Mouse (Mus musculus) Patski (cell line): ENCODE data around the gene Dync1i1. TPM values are rescaled to one million over a fixed set of nuclear protein-coding genes. Genes with fewer than 3 reads are reported as not detected.

Experiments
- ATAC-seq: fragments of 100-300 bp; one replicate; pipeline ENCODE4 v1.8.0; 2021
- CTCF ChIA-PET: fragments of 350-600 bp; sonication (Branson Sonifier 250); formaldehyde crosslinking; loops from one replicate; lab custom pipeline; 2022; ENCODE audit warnings: inconsistent platforms; lab: Charles Lee
- POLR2A ChIA-PET: fragments of 350-600 bp; sonication (Branson Sonifier 250); formaldehyde crosslinking; loops from one replicate; lab custom pipeline; 2022; ENCODE audit warnings: antibody characterized with exemption, inconsistent platforms; lab: Charles Lee
- DNase-seq: peaks from one replicate; pipeline ENCODE4 v3.0.0-alpha.2; 2011; ENCODE audit warnings: low read depth, low spot score
- H3K27me3 ChIP-seq: fragments of 371-371 bp; one replicate; pipeline ENCODE4 v1.5.1; 2021
- CTCF ChIP-seq: fragments of 100-300 bp; IDR thresholded peaks from one replicate; pipeline ENCODE4 v1.5.1; 2021
- in situ Hi-C: fragments of 300-500 bp; cut with MboI; formaldehyde crosslinking; loops from 3 replicates; pipeline ENCODE4 v1.11.1; 2018; ENCODE audit warnings: low pct_unique_long_range_greater_than_20kb, mixed read lengths
- polyA plus RNA-seq: library from polyadenylated mRNA; unstranded; gene quantifications from one replicate; pipeline ENCODE4 v1.2.3, GENCODE M21; 2021

The Dync1i1 gene
- polyA plus RNA-seq, 1 experiment from 2014 or later, result 2.2 TPM

- ChIA-PET POLR2A (no interaction called here), CTCF (no interaction called here)
- TF ChIP-seq CTCF, result no peak
- H3K27me3 ChIP-seq, result peaks cover 8% of the 10 kb centered on the region
- ATAC-seq (no peak), DNase-seq (no peak)
- in situ Hi-C loops, result no loop called here
Observed at GRCm38 (mm10) chr6:5734398-5734797, 9.0 kb downstream of the Dync1i1 start.

GRCm38 (mm10) chr6:5734862-5735261 lies 9.4 kb downstream of the Dync1i1 start:
- TF ChIP-seq CTCF, result no peak
- peaks cover 8% of the 10 kb centered on the region for H3K27me3 ChIP-seq
- ChIA-PET POLR2A (no interaction called here), CTCF (interaction anchor here (0.9 kb wide), 1 partner anchor 10 kb away, joined by 3 read pairs; the partner anchor contains the start of gene Dync1i1)
- no peak for DNase-seq
- ATAC-seq, result no peak
- in situ Hi-C loops, result no loop called here

- TF ChIP-seq CTCF, result no peak
- DNase-seq (no peak), ATAC-seq (no peak)
- H3K27me3 ChIP-seq, result peaks cover 32% of the 10 kb centered on the region
- ChIA-PET CTCF (no interaction called here), POLR2A (no interaction called here)
- in situ Hi-C loops, result no loop called here
Observed at GRCm38 (mm10) chr6:5739711-5740110, 14.3 kb downstream of the Dync1i1 start.

GRCm38 (mm10) chr6:5741395-5742032 lies 16.1 kb downstream of the Dync1i1 start:
- peaks cover 29% of the 10 kb centered on the region for H3K27me3 ChIP-seq
- TF ChIP-seq CTCF, result no peak
- ChIA-PET CTCF (no interaction called here), POLR2A (no interaction called here)
- no peak for DNase-seq
- in situ Hi-C loops, result no loop called here
- ATAC-seq, result no peak

GRCm38 (mm10) chr6:5750079-5750711 lies 24.8 kb downstream of the Dync1i1 start:
- ATAC-seq (no peak), DNase-seq (no peak)
- TF ChIP-seq CTCF, result no peak
- in situ Hi-C loops, result no loop called here
- ChIA-PET POLR2A (no interaction called here), CTCF (interaction anchor here (1.2 kb wide), 1 partner anchor 36 kb away, joined by 3 read pairs; no protein-coding TSS in a partner anchor)
- H3K27me3 ChIP-seq, result peaks cover 4% of the 10 kb centered on the region

- ATAC-seq, result no peak
- in situ Hi-C loops, result no loop called here
- CTCF ChIA-PET, result no interaction called here
- H3K27me3 ChIP-seq, result peaks cover 17% of the 10 kb centered on the region
- DNase-seq, result no peak
- no peak for TF ChIP-seq CTCF
- POLR2A ChIA-PET, result no interaction called here
Observed at GRCm38 (mm10) chr6:5752128-5752527, 26.7 kb downstream of the Dync1i1 start.

GRCm38 (mm10) chr6:5752617-5753016 lies 27.2 kb downstream of the Dync1i1 start:
- CTCF ChIA-PET, result no interaction called here
- TF ChIP-seq CTCF, result no peak
- POLR2A ChIA-PET, result no interaction called here
- H3K27me3 ChIP-seq, result peaks cover 22% of the 10 kb centered on the region
- DNase-seq (no peak), ATAC-seq (no peak)
- in situ Hi-C loops, result no loop called here

- TF ChIP-seq CTCF, result no peak
- in situ Hi-C loops, result no loop called here
- DNase-seq (no peak), ATAC-seq (no peak)
- ChIA-PET POLR2A (no interaction called here), CTCF (interaction anchor here (1.1 kb wide), 1 partner anchor 14 kb away, joined by 3 read pairs; no protein-coding TSS in a partner anchor)
- H3K27me3 ChIP-seq, result peaks cover 42% of the 10 kb centered on the region
Observed at GRCm38 (mm10) chr6:5756509-5757130, 31.2 kb downstream of the Dync1i1 start.

GRCm38 (mm10) chr6:5762943-5763342 lies 37.5 kb downstream of the Dync1i1 start:
- TF ChIP-seq CTCF, result no peak
- in situ Hi-C loops, result no loop called here
- DNase-seq (no peak), ATAC-seq (no peak)
- POLR2A ChIA-PET, result no interaction called here
- H3K27me3 ChIP-seq, result peaks cover 38% of the 10 kb centered on the region
- CTCF ChIA-PET, result no interaction called here

- DNase-seq (no peak), ATAC-seq (no peak)
- TF ChIP-seq CTCF, result no peak
- ChIA-PET CTCF (interaction anchor here (1.4 kb wide), 1 partner anchor 8 kb away, joined by 3 read pairs; no protein-coding TSS in a partner anchor), POLR2A (no interaction called here)
- H3K27me3 ChIP-seq, result peaks cover 55% of the 10 kb centered on the region
- in situ Hi-C loops, result no loop called here
Observed at GRCm38 (mm10) chr6:5768576-5768975, 43.1 kb downstream of the Dync1i1 start.

- no peak for ATAC-seq
- peaks cover 54% of the 10 kb centered on the region for H3K27me3 ChIP-seq
- in situ Hi-C loops, result no loop called here
- no peak for DNase-seq
- POLR2A ChIA-PET, result no interaction called here
- CTCF ChIA-PET, result interaction anchor here (1.0 to 1.2 kb wide), 2 partner anchors 13 to 21 kb away, joined by 3 to 4 read pairs; no protein-coding TSS in a partner anchor
- no peak for TF ChIP-seq CTCF
Observed at GRCm38 (mm10) chr6:5770283-5770682, 44.8 kb downstream of the Dync1i1 start.
